Mouse (Mus musculus) midbrain, embryonic 15.5 days (tissue): Measurements from ENCODE around the gene 4930595D18Rik. TPM values are rescaled to one million over a fixed set of nuclear protein-coding genes. Genes with fewer than 3 reads are reported as not detected.

Source experiments
- ATAC-seq: fragments of 200-750 bp; cut with Nextera tagmentation; replicated peaks from 2 replicates; pipeline ENCODE4 v1.8.0; 2017; ENCODE audit warnings: moderate TSS enrichment
- H3K27ac ChIP-seq: fragments of 300-500 bp; sonication (generic); 2 replicates; pipeline ENCODE4 v1.5.1; 2015; ENCODE audit warnings: mild to moderate bottlenecking, inconsistent platforms
- H3K27me3 ChIP-seq: fragments of 300-500 bp; sonication (generic); replicated peaks from 2 replicates; pipeline ENCODE4 v1.6.1; 2015; ENCODE audit warnings: inconsistent platforms
- H3K36me3 ChIP-seq: fragments of 300-500 bp; sonication (generic); replicated peaks from 2 replicates; pipeline ENCODE4 v1.6.1; 2015; ENCODE audit warnings: inconsistent platforms
- H3K4me1 ChIP-seq: fragments of 300-500 bp; sonication (generic); 2 replicates; pipeline ENCODE4 v1.6.1; 2015; ENCODE audit warnings: inconsistent platforms
- H3K4me2 ChIP-seq: fragments of 300-500 bp; sonication (generic); 2 replicates; pipeline ENCODE4 v1.6.1; 2015; ENCODE audit warnings: inconsistent platforms, mild to moderate bottlenecking, moderate library complexity
- H3K4me3 ChIP-seq: fragments of 300-500 bp; sonication (generic); 2 replicates; pipeline ENCODE4 v1.5.1; 2015; ENCODE audit warnings: mild to moderate bottlenecking, inconsistent platforms
- H3K9ac ChIP-seq: fragments of 300-500 bp; sonication (generic); 2 replicates; pipeline ENCODE4 v1.6.1; 2015; ENCODE audit warnings: mild to moderate bottlenecking, inconsistent platforms
- H3K9me3 ChIP-seq: fragments of 300-500 bp; sonication (generic); 2 replicates; pipeline ENCODE4 v1.6.1; 2016; ENCODE audit warnings: inconsistent platforms
- WGBS: fragments of 180-500 bp; shearing (Covaris S2); methylation state at CpG from one replicate; pipeline ENCODE4 v1.1.7; 2015; ENCODE audit warnings: mixed read lengths; 5-methylcytosine and 5-hydroxymethylcytosine counted together
- polyA plus RNA-seq: library from polyadenylated mRNA; unstranded; fragments of >200 nt; fragmentation: Nextera tagmentation; extraction: Ambion mirVana; gene quantifications from 2 replicates; pipeline ENCODE4 v1.2.1, GENCODE M21; 2015

4930595D18Rik gene
- 0.21 TPM in 1 of 2 replicates, not detected in the other for polyA plus RNA-seq

- Histone ChIP-seq H3K27ac (no peak within 1 kb of the TSS), H3K9me3 (no peaks in the 10 kb centered on the region), H3K27me3 (no peaks in the 10 kb centered on the region), H3K36me3 (no peaks in the 10 kb centered on the region), H3K4me1 (no peaks in the 10 kb centered on the region; the same call in 1 of the 2 replicates), H3K4me3 (no peak within 1 kb of the TSS), H3K4me2 (no peak within 1 kb of the TSS), H3K9ac (no peak within 1 kb of the TSS)
- WGBS: 79% methylated on average over 5 of the region's 5 CpGs
- ATAC-seq: no peak
These were observed at the start of gene 4930595D18Rik for GRCm38 (mm10) chr12:111184476-111184875. Gene 4930595D18Rik (minus strand): TSS chr12:111184491.

GRCm38 (mm10) chr12:111233798-111234197 lies 49.5 kb upstream of the 4930595D18Rik start:
- 96% methylated on average over 4 of the region's 4 CpGs for WGBS
- ATAC-seq: no peak

GRCm38 (mm10) chr12:111230793-111231192 lies 46.5 kb upstream of the 4930595D18Rik start:
- ATAC-seq: no peak
- H3K27ac ChIP-seq: no peak overlapping the region
- WGBS: 92% methylated on average over 2 of the region's 2 CpGs
- no peak overlapping the region for H3K9ac ChIP-seq
- H3K4me3 ChIP-seq: no peak overlapping the region
- H3K27me3 ChIP-seq: no peaks in the 10 kb centered on the region
- no peak overlapping the region for H3K4me2 ChIP-seq
- no peaks in the 10 kb centered on the region for H3K4me1 ChIP-seq
- no peaks in the 10 kb centered on the region for H3K9me3 ChIP-seq
- H3K36me3 ChIP-seq: no peaks in the 10 kb centered on the region

More at GRCm38 (mm10) chr12:111233798-111234197, 49.5 kb upstream of the 4930595D18Rik start:
- Histone ChIP-seq H3K9ac (no peak overlapping the region), H3K36me3 (no peaks in the 10 kb centered on the region), H3K4me1 (no peaks in the 10 kb centered on the region), H3K27me3 (no peaks in the 10 kb centered on the region), H3K4me3 (no peak overlapping the region), H3K27ac (no peak overlapping the region), H3K9me3 (no peaks in the 10 kb centered on the region), H3K4me2 (no peak overlapping the region)

GRCm38 (mm10) chr12:111228488-111228887 lies 44.2 kb upstream of the 4930595D18Rik start:
- H3K27ac ChIP-seq: no peak overlapping the region
- no peaks in the 10 kb centered on the region for H3K27me3 ChIP-seq
- no peak overlapping the region for H3K9ac ChIP-seq
- no peaks in the 10 kb centered on the region for H3K9me3 ChIP-seq
- ATAC-seq: no peak
- H3K4me1 ChIP-seq: peaks cover 4% of the 10 kb centered on the region; the same call in 1 of the 2 replicates
- 99% methylated on average over 5 of the region's 5 CpGs for WGBS
- no peak overlapping the region for H3K4me2 ChIP-seq
- H3K36me3 ChIP-seq: no peaks in the 10 kb centered on the region
- H3K4me3 ChIP-seq: no peak overlapping the region

- Histone ChIP-seq H3K4me3 (no peak overlapping the region), H3K4me1 (peaks cover 4% of the 10 kb centered on the region; the same call in 1 of the 2 replicates), H3K36me3 (peaks cover 2% of the 10 kb centered on the region; the same call in 1 of the 2 replicates), H3K9ac (no peak overlapping the region), H3K27ac (no peak overlapping the region), H3K4me2 (no peak overlapping the region), H3K27me3 (no peaks in the 10 kb centered on the region), H3K9me3 (no peaks in the 10 kb centered on the region)
- ATAC-seq: no peak
- 92% methylated on average over 4 of the region's 4 CpGs for WGBS
These were observed 43.1 kb upstream of the 4930595D18Rik start for GRCm38 (mm10) chr12:111227410-111227809.

- Histone ChIP-seq H3K36me3 (peaks cover 16% of the 10 kb centered on the region), H3K27ac (0 out of 2 replicates have a peak overlapping the region, but pooled peaks have one; percentile 30), H3K4me1 (peaks cover 4% of the 10 kb centered on the region; the same call in 1 of the 2 replicates), H3K27me3 (no peaks in the 10 kb centered on the region), H3K9me3 (no peaks in the 10 kb centered on the region), H3K4me3 (no peak overlapping the region), H3K9ac (no peak overlapping the region), H3K4me2 (no peak overlapping the region)
- 74% methylated on average over 10 of the region's 10 CpGs for WGBS
- no peak for ATAC-seq
These were observed 41.0 kb upstream of the 4930595D18Rik start for GRCm38 (mm10) chr12:111225197-111225780.

GRCm38 (mm10) chr12:111218867-111219266 lies 34.6 kb upstream of the 4930595D18Rik start:
- no peak overlapping the region for H3K9ac ChIP-seq
- WGBS: 95% methylated on average over 6 of the region's 6 CpGs

GRCm38 (mm10) chr12:111211729-111212128 lies 27.4 kb upstream of the 4930595D18Rik start:
- no peak for ATAC-seq
- Histone ChIP-seq H3K4me3 (no peak overlapping the region), H3K9me3 (no peaks in the 10 kb centered on the region), H3K9ac (no peak overlapping the region), H3K27me3 (no peaks in the 10 kb centered on the region), H3K27ac (no peak overlapping the region), H3K4me2 (no peak overlapping the region), H3K36me3 (no peaks in the 10 kb centered on the region), H3K4me1 (no peaks in the 10 kb centered on the region)
- WGBS: 58% methylated on average over 5 of the region's 5 CpGs

More at GRCm38 (mm10) chr12:111218867-111219266, 34.6 kb upstream of the 4930595D18Rik start:
- no peaks in the 10 kb centered on the region for H3K4me1 ChIP-seq
- H3K4me2 ChIP-seq: no peak overlapping the region
- no peaks in the 10 kb centered on the region for H3K9me3 ChIP-seq
- H3K27ac ChIP-seq: no peak overlapping the region
- peaks cover 16% of the 10 kb centered on the region for H3K36me3 ChIP-seq
- no peak for ATAC-seq
- H3K27me3 ChIP-seq: no peaks in the 10 kb centered on the region
- no peak overlapping the region for H3K4me3 ChIP-seq

- Histone ChIP-seq H3K4me3 (no peak overlapping the region), H3K9me3 (no peaks in the 10 kb centered on the region), H3K27ac (no peak overlapping the region), H3K4me2 (no peak overlapping the region), H3K4me1 (peaks cover 19% of the 10 kb centered on the region), H3K27me3 (no peaks in the 10 kb centered on the region), H3K36me3 (no peaks in the 10 kb centered on the region), H3K9ac (no peak overlapping the region)
- ATAC-seq: no peak
- 88% methylated on average over 3 of the region's 3 CpGs for WGBS
These were observed 23.4 kb upstream of the 4930595D18Rik start for GRCm38 (mm10) chr12:111207641-111208040.

GRCm38 (mm10) chr12:111203945-111204344 lies 19.7 kb upstream of the 4930595D18Rik start:
- Histone ChIP-seq H3K4me3 (no peak overlapping the region), H3K9me3 (no peaks in the 10 kb centered on the region), H3K36me3 (no peaks in the 10 kb centered on the region), H3K27me3 (no peaks in the 10 kb centered on the region), H3K4me1 (peaks cover 20% of the 10 kb centered on the region), H3K9ac (no peak overlapping the region), H3K4me2 (no peak overlapping the region), H3K27ac (peak overlapping the region; percentile 49)
- WGBS: 42% methylated on average over 3 of the region's 3 CpGs
- no peak; the same call in 1 of the 2 replicates for ATAC-seq

GRCm38 (mm10) chr12:111203076-111203475 lies 18.8 kb upstream of the 4930595D18Rik start:
- WGBS: 52% methylated on average over 10 of the region's 10 CpGs
- H3K9me3 ChIP-seq: no peaks in the 10 kb centered on the region
- ATAC-seq: peak; percentile 52; the same call in 1 of the 2 replicates

GRCm38 (mm10) chr12:111196548-111196947 lies 12.3 kb upstream of the 4930595D18Rik start:
- no peak for ATAC-seq
- WGBS: 87% methylated on average over 4 of the region's 4 CpGs
- no peaks in the 10 kb centered on the region for H3K9me3 ChIP-seq
- H3K4me1 ChIP-seq: peaks cover 15% of the 10 kb centered on the region
- H3K27ac ChIP-seq: no peak overlapping the region
- H3K4me3 ChIP-seq: no peak overlapping the region
- no peaks in the 10 kb centered on the region for H3K27me3 ChIP-seq
- no peaks in the 10 kb centered on the region for H3K36me3 ChIP-seq
- H3K9ac ChIP-seq: no peak overlapping the region
- no peak overlapping the region for H3K4me2 ChIP-seq

More at GRCm38 (mm10) chr12:111203076-111203475, 18.8 kb upstream of the 4930595D18Rik start:
- Histone ChIP-seq H3K27me3 (no peaks in the 10 kb centered on the region), H3K27ac (peak overlapping the region; percentile 66), H3K4me2 (no peak overlapping the region), H3K36me3 (no peaks in the 10 kb centered on the region), H3K4me3 (no peak overlapping the region), H3K4me1 (peaks cover 20% of the 10 kb centered on the region), H3K9ac (no peak overlapping the region; the same call in 1 of the 2 replicates)

- H3K4me2 ChIP-seq: no peak overlapping the region
- H3K4me1 ChIP-seq: peaks cover 15% of the 10 kb centered on the region
- ATAC-seq: no peak
- no peaks in the 10 kb centered on the region for H3K27me3 ChIP-seq
- no peak overlapping the region for H3K27ac ChIP-seq
- no peak overlapping the region for H3K9ac ChIP-seq
- no peak overlapping the region for H3K4me3 ChIP-seq
- no peaks in the 10 kb centered on the region for H3K36me3 ChIP-seq
- 74% methylated on average over 9 of the region's 9 CpGs for WGBS
- H3K9me3 ChIP-seq: no peaks in the 10 kb centered on the region
These were observed 9.0 kb upstream of the 4930595D18Rik start for GRCm38 (mm10) chr12:111193331-111193730.
